Mouse (Mus musculus): Measurements from ENCODE around the gene Gna15. TPM values are rescaled to one million over a fixed set of nuclear protein-coding genes. Genes with fewer than 3 reads are reported as not detected.

The Gna15 gene
- total RNA-seq, 2 experiments from 2014 or later = 1.9 to 2.5 TPM

DNA sequence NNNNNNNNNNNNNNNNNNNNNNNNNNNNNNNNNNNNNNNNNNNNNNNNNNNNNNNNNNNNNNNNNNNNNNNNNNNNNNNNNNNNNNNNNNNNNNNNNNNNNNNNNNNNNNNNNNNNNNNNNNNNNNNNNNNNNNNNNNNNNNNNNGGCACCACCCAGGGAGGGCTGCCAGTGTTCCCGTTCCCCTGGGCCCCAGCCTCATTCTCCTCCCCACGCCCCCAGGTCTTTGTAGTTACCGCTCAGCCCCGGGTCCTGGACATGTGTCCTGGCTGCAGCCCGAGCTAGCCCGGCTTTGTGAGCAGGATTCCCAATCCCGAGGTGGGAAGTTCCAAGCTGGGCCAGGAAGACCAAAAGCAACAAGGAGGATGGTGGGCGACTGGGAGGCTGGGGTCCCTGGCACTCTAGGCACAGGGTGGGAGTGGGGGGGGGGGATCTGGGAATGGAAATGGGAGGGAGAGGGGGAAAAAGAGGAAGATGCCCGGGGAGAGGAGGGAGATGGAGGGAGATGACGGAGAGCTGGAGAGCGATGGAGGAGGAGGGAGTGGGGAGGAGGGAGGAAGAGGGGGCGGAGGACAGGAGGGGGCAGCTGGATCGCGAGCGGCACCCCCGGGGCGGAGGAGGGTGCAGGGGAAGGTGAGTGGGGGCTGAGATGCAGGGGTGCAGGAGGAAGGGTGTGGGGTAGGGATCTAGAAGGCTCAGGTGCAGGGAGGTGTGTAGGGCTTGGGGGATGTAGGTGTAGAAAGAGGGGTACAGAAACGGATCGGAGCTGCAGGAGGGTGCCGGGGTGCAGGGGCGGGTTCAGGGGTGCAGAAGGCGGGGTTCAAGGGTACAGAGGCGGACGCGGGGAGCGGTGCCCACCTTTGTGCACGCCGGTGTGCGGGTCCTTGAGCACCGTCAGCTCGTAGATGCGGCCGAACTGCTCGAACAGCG is 42.2 kb downstream of the Gna15 start:
- H3K4me3 ChIP-seq = peak overlapping the region; percentile 77

DNA sequence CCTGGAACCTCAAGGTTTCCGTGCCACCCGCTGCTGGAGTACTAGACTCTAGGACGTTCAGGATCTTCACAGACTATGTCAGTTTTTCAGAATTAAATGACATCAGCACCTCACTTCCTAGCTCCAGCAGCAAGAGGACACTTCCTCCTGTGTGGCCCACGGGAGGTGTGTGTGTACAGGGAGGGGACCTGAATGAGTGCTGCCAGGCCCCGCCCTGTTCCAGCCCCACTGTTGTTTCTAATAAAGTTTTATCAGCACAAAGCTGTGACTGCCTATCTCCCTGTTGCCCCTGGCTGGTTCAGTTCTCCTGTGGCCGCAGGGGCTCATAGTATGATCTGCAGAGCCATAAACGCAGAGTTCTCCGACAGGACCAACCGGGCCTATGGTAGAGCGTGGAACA is 49.6 kb downstream of the Gna15 start:
- Histone ChIP-seq H3K4me3 (no peak overlapping the region), H3K27ac (peak overlapping the region; percentile 95)
- TF ChIP-seq CTCF (conservative IDR thresholded peaks at IDR 0.05) = no peak
- no peak for DNase-seq (ENCODE audit: low spot score in 2 of 2)

More for the DNA sequence above, 42.2 kb downstream of the Gna15 start:
- TF ChIP-seq CTCF (conservative IDR thresholded peaks at IDR 0.05) = no peak
- DNase-seq (ENCODE audit: low spot score in 2 of 2) = peak in 1 of 2 experiments; percentile 44
- peak overlapping the region; percentile 99 for H3K27ac ChIP-seq

DNA sequence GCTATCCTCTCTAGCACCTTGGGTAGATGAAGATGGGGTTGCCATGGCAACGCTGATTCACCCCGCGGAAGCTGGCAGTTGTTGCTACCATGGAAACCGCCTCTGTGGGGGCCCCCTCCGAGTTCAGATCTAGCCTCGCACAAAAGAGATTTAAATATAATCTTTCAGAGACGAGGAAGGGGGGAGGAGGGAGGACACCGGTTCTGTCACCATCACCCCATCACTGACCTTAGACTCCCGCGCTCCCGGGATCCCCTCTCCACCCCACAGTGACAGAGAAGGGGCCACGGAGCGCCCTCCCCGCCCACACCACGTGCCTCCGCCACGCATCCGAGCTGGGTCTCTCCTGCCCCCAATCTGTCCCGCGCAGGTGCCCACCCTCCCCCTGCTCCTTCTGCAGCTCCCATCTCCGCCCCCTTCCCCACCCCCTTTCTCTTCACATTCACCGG is 51.0 kb downstream of the Gna15 start:
- peak overlapping the region; percentile 95 for H3K27ac ChIP-seq
- DNase-seq (ENCODE audit: low spot score in 2 of 2) = peak; percentile 82 to 93
- TF ChIP-seq CTCF (conservative IDR thresholded peaks at IDR 0.05) = no peak
- H3K4me3 ChIP-seq = peak overlapping the region; percentile 52

DNA sequence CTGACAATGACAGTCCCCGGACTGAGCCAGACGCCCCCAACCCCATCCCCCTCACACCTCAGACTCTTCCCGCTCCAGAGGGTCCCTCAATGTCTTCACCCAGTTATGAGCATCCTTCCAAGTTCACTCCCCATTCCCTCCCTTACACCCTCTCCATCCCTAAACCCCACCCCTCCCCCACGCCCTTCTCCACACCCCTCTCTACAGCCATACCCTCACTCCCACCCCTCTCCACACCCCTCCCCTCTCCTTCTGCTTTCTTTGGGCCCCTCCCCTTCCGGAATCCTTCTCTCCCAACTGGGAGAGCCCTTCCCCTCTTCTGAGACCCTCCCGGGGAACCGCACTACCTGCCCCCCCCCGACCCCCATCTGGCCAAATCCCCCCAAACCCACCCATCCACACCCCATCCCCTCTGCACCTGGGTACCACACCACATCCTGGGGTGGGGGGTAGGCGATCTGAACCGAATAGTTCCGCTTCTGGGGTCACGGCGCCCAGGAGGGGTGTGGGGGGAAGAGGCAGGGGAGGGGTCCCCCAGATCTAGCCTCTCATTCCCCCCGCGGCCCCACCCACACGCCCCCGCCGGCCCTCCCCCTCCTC is 51.5 kb downstream of the Gna15 start:
- no peak for TF ChIP-seq CTCF (conservative IDR thresholded peaks at IDR 0.05)
- peak overlapping the region; percentile 95 for H3K27ac ChIP-seq

DNA sequence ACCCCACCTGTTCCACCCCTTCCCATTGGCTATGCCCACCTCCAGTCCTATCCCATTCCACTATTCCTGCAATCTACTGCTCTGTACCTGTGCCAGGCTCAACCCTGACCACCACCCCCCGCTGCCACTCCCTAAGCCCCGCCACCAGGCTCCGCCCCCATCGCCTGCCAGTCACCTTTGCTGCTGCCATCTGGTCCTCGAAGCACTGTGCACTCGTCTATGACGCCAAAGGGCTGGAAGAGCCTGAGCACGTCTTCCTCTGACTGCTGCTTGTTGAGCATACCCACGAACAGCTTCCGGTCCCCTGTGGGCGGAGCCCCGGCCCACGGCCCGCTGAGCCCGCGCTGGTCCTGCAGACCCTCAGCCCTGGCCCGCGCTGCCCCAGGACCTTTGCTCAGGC is 53.6 kb downstream of the Gna15 start:
- no peak overlapping the region for H3K4me3 ChIP-seq
- peak in 1 of 2 experiments; percentile 65 for DNase-seq (ENCODE audit: low spot score in 2 of 2)
- no peak for TF ChIP-seq CTCF (conservative IDR thresholded peaks at IDR 0.05)
- peak overlapping the region; percentile 95 for H3K27ac ChIP-seq

More for the DNA sequence above, 51.5 kb downstream of the Gna15 start:
- H3K4me3 ChIP-seq = peak overlapping the region; percentile 52
- DNase-seq (ENCODE audit: low spot score in 2 of 2) = no peak

DNA sequence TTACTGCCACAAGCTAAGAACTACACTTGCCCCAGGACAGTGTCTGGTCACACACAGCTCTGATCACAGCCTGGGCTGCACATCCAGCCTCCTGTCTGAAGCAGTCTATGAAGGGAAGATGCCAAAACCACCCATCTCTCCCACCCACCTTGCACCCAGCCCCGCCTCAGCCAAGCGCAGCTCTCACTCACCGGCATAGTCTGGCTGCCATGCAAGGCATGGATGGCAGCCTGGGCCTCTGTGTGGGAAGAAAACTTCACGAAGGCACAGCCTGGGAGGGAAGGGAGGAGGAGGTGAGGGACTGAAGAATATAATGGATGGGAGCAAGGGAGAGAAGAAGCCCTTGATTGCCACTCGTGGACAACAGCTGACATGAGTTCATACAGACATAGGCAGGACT is 54.8 kb downstream of the Gna15 start:
- Histone ChIP-seq H3K27ac (peak overlapping the region; percentile 95; the same call in 1 of the 2 replicates), H3K4me3 (no peak overlapping the region)

DNA sequence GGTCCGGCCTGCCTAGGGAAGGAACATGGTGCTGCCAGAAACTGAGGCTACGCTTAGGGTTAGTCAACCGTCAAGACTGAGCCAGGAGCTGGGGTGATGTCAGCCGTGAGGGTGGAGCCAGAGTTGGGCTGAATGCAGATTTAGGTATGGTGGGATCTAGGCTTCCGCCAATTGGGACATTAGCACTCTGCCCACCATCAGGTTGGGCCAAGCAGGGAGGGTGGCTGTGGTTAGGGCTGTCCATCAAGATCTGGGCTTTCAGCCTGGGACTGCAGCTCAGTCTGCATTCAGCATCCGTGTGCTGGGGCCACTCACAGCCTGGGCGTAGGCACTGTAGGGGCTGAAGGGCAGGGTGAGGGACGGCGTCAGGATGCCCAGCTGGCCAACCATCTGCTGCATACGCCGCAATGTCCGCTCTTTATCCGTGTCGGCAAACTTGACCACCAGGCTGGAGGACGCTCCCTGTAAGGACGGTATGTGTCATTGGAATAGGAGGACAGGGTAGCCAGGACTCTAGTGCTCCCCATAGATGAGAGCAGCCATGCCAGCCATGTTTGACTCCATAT is 56.3 kb downstream of the Gna15 start:
- Histone ChIP-seq H3K27ac (no peak overlapping the region), H3K4me3 (no peak overlapping the region)
- no peak for TF ChIP-seq CTCF (conservative IDR thresholded peaks at IDR 0.05)
- no peak for DNase-seq (ENCODE audit: low spot score in 2 of 2)

More for the DNA sequence above, 54.8 kb downstream of the Gna15 start:
- no peak for TF ChIP-seq CTCF (conservative IDR thresholded peaks at IDR 0.05)
- peak in 1 of 2 experiments; percentile 61 for DNase-seq (ENCODE audit: low spot score in 2 of 2)

DNA sequence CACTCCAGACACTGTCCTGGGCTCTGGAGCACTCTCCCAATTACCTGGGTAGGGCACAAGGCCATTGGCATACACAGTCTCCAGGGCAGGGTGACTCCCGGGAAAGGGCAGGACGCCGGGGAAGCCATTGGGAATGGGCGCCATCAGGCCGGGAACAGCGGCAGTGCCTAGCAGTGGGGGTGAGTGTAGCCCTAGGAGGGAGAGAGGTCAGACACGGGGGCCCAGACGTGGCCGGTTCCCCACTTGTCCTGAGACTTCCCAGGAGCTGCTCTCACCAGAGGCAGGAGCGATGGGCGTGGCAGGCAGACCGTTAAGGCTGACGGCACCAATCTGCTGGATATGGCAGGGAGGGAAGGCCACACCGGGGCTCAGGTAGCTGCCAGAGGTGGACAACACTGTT is 57.1 kb downstream of the Gna15 start:
- peak overlapping the region; percentile 18; the same call in 1 of the 2 replicates for H3K27ac ChIP-seq
- no peak overlapping the region for H3K4me3 ChIP-seq
- no peak for TF ChIP-seq CTCF (conservative IDR thresholded peaks at IDR 0.05)
- no peak for DNase-seq (ENCODE audit: low spot score in 2 of 2)

DNA sequence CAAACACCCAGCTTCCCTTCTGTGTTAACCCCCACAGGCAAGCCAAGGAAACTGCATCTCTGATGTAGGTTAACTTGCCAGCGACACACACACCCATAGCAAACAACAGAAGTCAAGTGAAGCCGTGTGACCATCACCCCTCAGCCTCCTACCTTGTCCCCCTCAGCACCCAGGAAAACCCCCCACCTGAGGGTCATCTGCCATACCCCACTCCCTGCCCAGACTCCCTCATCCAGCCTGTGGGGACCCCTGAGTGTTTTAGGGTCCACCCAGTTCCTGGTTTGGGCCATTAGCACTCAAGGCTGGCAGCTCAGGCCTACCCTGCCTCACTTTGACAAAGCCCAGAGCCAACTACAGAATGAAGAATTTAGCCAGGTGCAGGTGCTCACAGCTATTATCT is 58.0 kb downstream of the Gna15 start:
- no peak; the same call in 1 of the 2 replicates for TF ChIP-seq CTCF (conservative IDR thresholded peaks at IDR 0.05)
- no peak overlapping the region for H3K27ac ChIP-seq
- no peak for DNase-seq (ENCODE audit: low spot score in 2 of 2)
- H3K4me3 ChIP-seq = no peak overlapping the region

DNA sequence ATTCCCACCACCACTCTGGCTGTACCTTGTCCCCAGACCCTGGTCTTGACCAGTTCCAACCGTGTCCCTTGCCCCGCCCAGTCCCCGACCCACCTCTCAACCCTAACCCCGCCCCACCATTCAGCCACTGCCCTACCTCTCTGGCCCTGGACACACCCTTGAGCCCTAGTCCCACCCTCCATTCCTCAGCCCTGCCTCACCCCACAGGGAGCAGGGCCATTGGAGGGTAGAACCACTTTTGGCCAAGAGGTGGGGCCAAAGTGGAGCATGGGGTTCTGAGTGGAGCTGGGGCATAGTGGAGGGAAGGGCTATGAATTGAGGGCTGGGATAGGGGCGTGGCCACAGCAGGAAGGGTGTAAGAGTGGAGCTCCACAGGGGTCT is 58.8 kb downstream of the Gna15 start:
- H3K27ac ChIP-seq = no peak overlapping the region
- TF ChIP-seq CTCF (conservative IDR thresholded peaks at IDR 0.05) = no peak
- no peak for DNase-seq (ENCODE audit: low spot score in 2 of 2)
- H3K4me3 ChIP-seq = no peak overlapping the region

DNA sequence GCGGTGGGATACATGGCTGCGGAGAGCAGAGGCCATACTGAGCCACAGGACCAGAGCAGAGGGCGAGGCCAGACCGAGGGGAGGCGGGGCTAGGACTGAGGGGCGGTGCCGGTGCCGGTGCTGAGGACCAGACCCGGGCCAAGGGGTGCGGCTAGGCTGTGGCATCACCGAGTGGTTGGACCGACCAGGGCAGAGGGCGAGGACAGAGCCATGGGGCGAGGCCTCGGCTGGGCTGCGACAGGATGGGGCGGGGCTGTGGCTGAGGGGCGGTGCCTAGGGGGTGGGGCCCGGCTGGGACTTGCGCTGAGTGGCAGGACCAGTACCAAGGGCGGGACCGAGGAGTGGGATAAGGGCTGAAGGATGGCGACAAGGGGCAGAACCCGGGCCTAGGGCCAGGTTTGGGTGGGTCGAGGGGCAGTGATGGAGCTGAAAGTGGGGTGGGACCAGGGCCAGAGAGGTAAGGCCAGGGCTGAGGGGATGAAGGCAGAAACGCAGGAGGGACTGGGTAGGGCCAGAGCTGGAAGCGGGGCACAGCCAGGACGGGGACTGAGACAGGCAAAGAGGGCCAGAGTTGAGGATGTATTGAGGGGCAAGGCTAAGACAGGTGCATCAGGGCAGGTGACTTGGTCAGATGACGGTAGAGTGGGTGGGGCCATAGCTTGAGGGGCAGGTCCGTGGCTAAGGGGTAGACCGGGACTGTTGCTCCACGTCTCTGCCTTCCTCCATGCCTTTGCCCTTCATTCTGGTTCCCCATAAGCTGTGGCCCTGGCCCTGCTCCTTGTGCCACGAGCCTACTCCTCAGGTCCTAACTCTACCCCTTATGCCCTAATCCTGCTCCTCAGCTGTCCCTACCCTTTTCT is 59.4 kb downstream of the Gna15 start:
- no peak overlapping the region; the same call in 1 of the 2 replicates for H3K4me3 ChIP-seq
- DNase-seq (ENCODE audit: low spot score in 2 of 2) = peak in 1 of 2 experiments; percentile 25
- H3K27ac ChIP-seq = no peak overlapping the region
- no peak for TF ChIP-seq CTCF (conservative IDR thresholded peaks at IDR 0.05)

DNA sequence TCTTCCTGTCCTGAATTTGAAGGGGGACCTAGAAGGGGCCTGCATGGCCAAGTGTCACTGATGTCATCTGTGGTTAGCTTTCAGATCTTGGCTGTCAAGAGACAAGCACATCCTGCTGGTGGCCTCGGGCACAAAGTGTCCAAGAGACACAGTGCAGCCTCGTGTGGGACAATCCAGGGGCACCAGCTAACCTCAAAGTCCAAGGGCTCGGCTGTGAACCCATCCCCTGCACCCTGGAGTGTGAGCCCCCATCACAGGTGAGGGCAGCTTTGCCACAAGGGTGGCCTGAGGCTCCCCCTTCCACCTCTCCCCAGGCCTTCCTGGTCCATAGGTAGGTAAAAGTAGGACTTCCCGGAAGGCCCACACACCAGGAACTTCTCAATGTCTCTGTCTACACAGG is 60.5 kb downstream of the Gna15 start:
- TF ChIP-seq CTCF (conservative IDR thresholded peaks at IDR 0.05) = no peak
- peak in 1 of 2 experiments; percentile 9 for DNase-seq (ENCODE audit: low spot score in 2 of 2)
- H3K27ac ChIP-seq = no peak overlapping the region

More for the DNA sequence above, 60.5 kb downstream of the Gna15 start:
- H3K4me3 ChIP-seq = no peak overlapping the region
